Mouse (Mus musculus) skeletal muscle tissue, adult 2 months (tissue): ENCODE measurements at regions not wholly inside any gene's neighbourhood (a gene's known extent, or its start where the extent isn't known, plus 50 kb on each side); places are given as distances from the start of the nearest gene placed in this dataset.

Experiments used
- DNase-seq: peaks from one replicate; pipeline ENCODE4 v3.0.0-alpha.2; 2012; ENCODE audit warnings: low read depth, low spot score

GRCm38 (mm10) chr7:133521936-133522335 is 80.0 kb downstream of the Tex36 start:
- DNase-seq: no peak

GRCm38 (mm10) chr7:133518926-133519325 is 83.0 kb downstream of the Tex36 start:
- no peak for DNase-seq

GRCm38 (mm10) chr7:133517576-133517975 is 84.4 kb downstream of the Tex36 start:
- no peak for DNase-seq

GRCm38 (mm10) chr7:133510926-133511325 is 91.0 kb downstream of the Tex36 start:
- DNase-seq: no peak

GRCm38 (mm10) chr7:133509486-133509885 is 92.5 kb downstream of the Tex36 start:
- DNase-seq: no peak

GRCm38 (mm10) chr7:133508370-133509012 is 93.5 kb downstream of the Tex36 start:
- no peak for DNase-seq

- no peak for DNase-seq
These were observed 96.3 kb downstream of the Tex36 start for GRCm38 (mm10) chr7:133505628-133506027.

- DNase-seq: no peak
These were observed 98.0 kb downstream of the Tex36 start for GRCm38 (mm10) chr7:133503946-133504345.

- DNase-seq: no peak
These were observed 99.2 kb downstream of the Tex36 start for GRCm38 (mm10) chr7:133502731-133503130.

GRCm38 (mm10) chr7:133497551-133497950 is 104.4 kb downstream of the Tex36 start:
- no peak for DNase-seq

GRCm38 (mm10) chr7:133494982-133495550 is 106.9 kb downstream of the Tex36 start:
- DNase-seq: no peak

- no peak for DNase-seq
These were observed 107.5 kb downstream of the Tex36 start for GRCm38 (mm10) chr7:133494256-133494981.

GRCm38 (mm10) chr7:133492626-133493025 is 109.3 kb downstream of the Tex36 start:
- DNase-seq: no peak

- no peak for DNase-seq
These were observed 113.9 kb downstream of the Tex36 start for GRCm38 (mm10) chr7:133487887-133488630.

GRCm38 (mm10) chr7:133484430-133484841 is 117.5 kb downstream of the Tex36 start:
- DNase-seq: no peak

- DNase-seq: no peak
These were observed 120.4 kb downstream of the Tex36 start for GRCm38 (mm10) chr7:133481529-133481928.

- no peak for DNase-seq
These were observed 122.3 kb downstream of the Tex36 start for GRCm38 (mm10) chr7:133479679-133480078.

GRCm38 (mm10) chr7:133477933-133478332 is 124.0 kb downstream of the Tex36 start:
- DNase-seq: no peak

- no peak for DNase-seq
These were observed 124.7 kb downstream of the Tex36 start for GRCm38 (mm10) chr7:133477221-133477620.

GRCm38 (mm10) chr7:133471706-133472105 is 130.3 kb downstream of the Tex36 start:
- no peak for DNase-seq

GRCm38 (mm10) chr7:133470620-133470958 is 131.4 kb downstream of the Tex36 start:
- no peak for DNase-seq

GRCm38 (mm10) chr7:133469952-133470619 is 131.9 kb downstream of the Tex36 start:
- no peak for DNase-seq
